Mouse (Mus musculus) urinary bladder, adult 18-20 months (tissue): Measurements from ENCODE around the gene U90926.
"Not testable (repeated sequence)": the region's sequence is repeated elsewhere in the genome, so short reads cannot be mapped to it uniquely, and the experiment has no call there.

Source experiments
- DNase-seq, 2 experiments: peaks; one replicate each; pipeline ENCODE4 v3.0.0; 2022; ENCODE audit warnings: low spot score in 2 of 2, mixed read lengths in 2 of 2

U90926 gene

DNA sequence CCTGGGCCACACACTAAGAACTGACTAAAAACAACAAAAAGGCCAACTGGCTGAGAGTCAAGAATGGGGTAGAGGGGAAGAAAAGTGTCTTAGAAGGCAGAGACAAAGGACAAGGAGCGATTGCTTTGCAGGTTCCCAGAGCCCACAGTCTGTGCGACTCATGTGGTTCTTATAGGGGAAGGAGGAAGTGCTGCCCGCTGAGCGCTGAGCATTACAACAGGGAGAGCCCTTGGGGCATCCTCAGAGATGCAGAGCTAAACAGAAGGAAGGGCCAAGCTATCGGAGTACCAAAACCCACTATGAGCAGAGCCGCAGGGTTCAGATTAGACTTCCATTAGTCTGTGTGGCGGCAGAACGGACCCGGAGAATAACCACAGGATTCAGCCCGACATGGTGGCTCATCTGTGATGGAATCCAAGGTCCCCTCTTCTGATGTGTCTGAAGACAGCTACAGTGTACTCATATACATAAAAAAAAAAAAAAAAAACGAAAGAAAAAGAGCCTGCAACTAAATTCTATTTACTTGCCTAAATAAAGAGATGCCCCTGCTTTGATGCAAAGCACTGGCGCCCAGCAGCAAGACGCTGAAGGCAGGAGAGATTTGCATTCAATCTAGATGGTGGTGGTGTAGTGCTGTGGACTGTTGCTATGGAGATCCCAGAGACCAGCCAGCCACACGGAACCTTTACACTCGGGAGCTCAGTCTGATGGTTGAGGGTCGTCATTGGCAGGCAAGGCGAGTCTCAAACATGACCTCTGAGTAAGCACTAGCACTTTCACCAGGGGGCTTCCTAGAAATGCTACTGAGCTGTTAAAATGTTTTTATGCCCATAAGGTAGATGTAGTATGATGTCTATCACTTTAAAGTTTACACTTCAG lies 3.9 kb upstream of the U90926 start:
- no peak for DNase-seq

DNA sequence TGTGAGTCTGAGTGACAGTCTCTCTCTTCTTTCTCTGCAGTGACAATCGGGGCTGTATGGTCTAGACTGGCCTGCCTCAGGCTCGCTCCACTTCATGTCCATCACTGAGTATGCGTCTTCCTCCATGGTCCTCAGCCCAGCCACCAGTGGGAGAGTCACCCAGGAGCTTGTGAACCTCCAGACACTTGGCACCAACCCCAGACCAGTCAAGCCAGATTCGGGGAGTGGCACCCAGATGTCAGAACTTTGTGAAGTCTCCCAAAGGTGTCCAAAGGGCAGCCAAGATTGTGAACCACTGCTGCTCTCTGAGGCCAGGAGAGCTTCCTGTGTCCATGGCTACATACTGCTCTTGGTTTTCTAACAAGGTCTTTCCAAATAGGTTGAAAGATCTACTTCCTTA lies 3.0 kb downstream of the U90926 start:
- DNase-seq, result no peak

DNA sequence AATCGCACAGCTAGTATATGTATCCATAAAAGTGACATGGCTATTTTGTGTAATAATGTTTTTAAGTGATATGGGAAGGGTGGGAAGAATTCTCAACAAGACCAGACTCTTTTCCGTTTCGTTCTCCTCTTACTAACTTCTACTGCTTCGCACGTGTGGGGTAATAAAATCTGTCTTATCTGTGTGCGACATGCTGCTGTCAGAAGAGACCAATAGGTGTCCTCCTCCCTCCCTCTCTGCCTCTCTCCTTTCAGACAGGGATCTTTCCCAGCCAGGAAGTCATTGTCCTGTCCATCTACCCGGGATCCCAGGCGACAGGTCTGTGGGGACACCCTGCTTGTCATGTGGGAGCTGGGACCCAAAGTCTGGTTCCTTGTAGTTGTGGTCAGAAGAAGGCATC lies 5.0 kb downstream of the U90926 start:
- no peak for DNase-seq

DNA sequence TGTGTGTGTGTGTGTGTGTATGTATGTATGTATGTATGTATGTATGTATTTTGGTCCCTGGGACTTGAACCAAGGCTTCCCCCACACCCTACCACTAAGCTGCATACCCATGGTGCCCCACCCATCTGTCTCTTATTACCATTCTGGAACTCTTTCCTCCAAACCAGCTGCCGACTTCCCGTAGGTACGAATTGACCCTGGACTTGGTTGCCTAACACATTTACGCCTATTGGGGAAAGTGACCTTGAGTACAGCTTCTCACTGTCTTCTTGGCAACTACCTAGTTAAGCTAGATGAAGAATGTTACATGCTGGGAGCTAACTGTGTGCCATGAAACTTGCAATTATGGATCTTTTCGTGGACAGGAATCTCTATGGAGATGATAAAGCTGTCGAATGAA lies 9.1 kb downstream of the U90926 start:
- DNase-seq, result no peak

DNA sequence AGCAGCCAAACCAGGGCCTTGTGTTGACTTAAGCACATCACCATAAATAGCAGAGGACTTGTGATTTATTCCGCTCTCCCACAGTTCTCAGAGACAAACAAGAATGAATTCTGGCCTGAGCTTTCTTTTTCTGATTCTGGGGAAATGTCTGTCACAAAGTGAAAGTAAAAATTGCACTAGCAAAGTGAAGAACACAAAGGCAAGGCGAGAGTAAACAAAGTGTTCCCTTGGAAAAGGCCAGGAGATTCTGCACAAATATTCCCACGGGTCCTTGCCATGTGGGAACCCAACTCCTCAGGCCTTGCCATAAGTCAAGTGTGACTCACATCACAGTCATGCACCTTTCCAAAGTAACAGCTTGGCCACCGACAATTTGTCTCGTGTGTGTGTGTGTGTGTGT lies 9.5 kb downstream of the U90926 start:
- no peak for DNase-seq

DNA sequence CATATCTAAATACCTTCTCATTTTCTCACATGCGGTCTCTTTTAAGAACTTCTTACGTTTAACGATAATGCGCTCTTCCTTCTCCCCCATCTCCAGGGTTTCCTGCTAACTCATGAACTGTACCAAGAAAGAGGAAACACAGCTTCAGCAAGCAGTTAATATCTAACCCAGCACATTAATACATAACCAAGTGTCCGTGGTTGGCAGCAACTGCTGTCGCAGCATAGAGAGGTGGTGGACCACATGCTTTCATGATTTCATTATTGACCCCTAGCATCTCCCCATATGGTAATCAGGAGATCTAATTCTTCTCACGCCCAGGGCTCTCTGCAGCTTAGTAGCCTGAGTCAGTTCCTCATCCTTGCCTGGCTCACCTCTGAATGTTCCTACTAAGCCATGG lies 10.0 kb downstream of the U90926 start:
- DNase-seq, result no peak

DNA sequence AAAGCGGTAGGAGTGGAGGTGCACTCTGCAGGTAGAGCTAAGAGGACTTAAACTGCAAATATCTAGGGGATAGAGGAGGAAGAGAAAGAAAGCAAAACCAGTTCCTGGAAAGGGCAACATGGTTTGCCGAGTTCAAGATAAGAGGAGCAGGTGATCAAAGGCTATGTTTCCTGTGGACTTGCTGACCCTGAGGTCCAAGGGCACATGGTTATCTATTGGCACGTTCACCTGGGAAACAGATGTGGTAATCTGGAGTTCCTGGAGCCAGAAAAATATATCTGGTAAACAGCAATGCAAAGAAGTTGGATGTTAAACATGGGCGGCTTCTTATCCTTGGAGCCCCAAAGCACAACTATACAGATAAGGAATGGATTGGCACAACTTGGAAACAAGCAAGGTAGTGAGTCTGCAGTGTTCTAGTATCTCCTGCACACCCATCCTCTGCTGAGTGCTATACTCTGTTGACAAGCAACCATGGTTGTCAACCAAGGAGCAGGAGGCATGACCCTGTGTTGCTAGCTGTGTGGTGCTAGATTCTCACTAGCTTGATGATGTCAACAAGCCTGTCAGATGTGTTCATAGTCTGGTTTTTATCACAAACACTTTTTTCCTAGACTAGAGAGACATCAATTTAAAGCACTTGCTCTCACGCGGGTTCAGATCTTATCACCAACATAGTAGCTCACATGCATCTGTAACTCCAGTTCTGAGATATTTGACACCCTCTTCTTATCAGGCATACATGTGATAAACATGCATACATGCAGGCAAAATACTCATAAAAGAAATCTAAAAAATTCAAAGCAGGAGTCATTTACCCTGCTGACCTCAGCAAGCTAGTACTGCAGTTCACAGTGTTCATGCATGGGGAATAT lies 10.8 kb downstream of the U90926 start:
- DNase-seq, result no peak

DNA sequence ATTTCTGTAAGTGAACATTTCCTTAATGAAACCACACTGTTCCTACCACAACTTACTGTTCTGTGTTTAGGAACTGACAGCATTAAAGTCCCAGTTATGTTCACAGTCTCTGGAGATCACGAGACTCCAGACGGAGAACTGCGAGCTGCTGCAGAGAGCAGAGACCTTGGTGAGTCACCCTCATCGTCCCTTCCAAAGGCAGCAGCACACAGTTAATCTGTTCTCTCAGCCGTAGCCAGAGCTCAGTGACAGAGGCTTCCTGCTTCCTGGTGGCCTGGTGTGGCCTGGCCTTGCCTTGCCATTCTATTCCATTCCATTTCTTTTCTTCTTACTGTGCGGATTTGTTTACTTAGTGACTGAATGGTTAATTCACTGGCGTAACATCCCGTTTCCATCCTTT lies 16.9 kb downstream of the U90926 start:
- no peak for DNase-seq

DNA sequence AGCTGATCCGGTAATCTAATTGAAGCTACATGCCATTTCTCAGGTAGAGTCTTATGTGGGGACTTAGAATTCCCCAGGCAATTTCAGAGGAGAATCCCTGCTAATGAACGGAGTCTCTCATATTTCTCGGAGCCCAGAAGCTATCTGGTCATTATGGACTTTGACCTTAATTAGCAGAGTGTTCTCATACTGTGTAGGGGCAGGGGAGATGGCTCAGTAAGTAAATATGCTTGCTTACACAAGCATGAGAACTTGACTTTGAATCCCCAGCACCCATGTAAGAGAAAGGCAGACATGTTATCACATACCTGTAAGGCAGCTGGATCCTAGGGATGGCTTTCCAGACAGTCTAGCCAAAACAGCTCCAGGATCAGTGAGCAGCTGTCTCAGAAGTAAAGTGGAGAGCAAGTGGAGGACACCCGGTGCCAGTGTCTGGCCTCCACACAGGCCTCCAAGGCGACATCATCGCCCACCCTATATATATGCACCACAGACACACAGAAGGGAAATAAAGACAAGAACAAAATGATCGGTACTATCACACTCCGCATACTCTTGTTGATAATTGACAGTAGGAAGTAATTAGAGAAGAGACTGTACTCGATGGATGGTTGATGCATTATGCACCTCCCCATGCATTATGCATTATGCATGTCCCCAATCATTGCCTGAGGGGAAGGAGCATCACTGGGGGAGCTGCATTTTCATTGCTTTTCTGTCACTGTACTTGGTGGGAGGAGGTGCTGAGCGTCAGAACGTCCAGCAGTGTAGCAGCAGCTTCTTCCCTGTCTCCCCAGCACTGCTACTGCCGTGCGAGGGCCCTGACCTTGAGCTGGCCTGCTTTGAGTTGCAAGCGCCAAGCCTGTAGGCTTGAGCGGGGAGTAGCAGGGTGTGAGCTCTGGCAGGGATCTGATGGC lies 18.1 kb downstream of the U90926 start:
- DNase-seq, result no peak

DNA sequence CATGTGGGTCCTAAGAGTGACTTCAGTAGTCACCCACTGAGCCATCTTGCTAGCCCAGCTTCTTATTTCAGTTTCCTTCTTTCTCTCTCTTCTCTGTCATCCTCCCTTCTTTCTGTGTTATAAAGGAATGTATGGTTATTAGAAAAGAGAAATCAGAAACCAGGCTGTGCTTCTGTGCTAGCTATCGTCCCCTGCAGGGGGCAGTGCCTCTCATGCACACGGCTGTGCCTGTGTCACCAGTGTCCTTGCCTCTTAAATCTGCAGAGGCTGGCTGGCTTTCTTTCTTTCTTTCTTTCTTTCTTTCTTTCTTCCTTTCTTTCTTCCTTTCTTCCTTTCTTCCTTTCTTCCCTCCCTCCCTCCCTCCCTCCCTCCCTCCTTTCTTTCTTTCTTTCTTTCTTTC lies 19.5 kb downstream of the U90926 start:
- not testable (repeated sequence) for DNase-seq

DNA sequence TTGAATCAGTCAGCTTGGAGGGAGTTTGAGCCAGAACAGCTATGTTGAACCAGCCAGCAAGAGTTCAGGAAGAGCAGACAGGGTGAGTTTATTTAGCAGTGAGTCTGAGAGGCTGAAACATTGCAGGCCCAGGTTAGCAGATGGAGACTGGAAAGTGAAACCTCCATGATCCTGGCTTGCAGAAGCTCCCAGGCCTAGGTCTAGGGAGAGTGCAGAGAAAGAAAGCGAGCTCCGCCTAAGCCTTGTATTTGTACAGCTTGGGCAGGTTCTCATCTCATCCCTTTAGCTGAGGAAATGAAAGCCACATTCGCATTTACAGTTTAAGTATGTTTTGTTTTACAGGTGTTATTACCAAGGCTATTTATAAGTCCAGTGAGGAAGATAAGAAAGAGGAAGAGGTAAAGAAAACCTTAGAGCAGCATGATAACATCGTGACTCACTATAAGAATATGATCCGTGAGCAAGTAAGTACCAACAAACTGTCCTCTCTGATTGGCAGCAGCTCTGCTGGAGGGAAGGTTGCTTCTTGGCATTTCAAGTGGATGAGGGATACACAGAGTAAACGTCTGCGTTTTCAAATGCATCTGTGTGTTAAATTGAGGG lies 26.2 kb downstream of the U90926 start:
- no peak for DNase-seq

DNA sequence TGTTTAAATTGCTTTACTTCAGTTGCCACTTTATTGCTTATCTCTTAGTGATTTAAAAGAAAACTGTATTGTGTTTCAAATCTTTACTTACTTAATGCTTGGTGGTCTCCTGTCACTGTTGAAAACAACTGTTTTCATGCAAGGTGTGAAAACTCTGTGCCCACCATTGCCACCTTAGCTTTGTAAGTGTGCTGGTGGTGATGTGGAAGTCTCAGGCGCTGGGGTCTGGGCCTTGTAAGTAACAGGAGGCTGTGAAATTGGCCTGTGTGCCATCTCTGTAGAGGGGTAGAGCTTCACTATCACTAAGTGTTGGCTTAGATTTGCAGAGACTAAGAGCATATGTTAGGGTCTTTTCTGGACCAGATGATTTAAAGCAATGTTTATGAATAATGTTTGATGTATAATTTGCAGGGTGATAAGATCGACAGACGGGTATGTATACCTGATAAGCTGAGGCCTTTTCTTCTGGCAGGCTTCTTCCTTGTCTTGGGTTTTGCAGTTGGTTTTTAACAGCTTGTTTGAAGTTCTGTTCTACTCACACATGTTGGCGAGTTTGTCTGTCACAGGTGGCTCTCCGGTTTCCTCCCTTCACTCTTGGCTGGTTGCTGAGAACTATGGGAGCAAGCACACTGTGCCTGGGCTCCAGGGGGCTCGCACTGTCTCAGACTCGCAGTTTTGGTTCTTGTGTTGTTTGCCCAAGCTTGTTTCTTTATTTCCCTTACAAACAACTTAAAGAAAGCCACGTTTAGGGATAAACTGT lies 32.0 kb downstream of the U90926 start:
- no peak for DNase-seq

DNA sequence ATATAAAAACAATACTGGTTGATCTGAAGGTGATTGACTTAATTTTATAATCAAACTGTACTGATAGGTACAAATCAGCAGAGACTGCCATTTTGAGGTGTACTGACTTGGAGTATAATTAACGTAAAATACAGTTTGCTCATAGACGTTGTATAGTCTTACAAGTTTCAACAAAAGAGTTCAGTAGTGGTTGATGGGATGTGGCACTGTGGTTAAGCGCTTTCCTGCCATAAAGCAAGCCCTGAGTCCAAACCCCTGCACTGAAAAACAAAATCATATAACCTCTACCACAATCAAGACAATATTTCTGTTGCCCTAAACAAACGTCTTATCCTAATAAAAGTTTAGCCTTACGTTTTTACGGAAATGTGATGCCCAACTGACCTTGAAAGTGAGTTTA lies 49.2 kb downstream of the U90926 start:
- no peak for DNase-seq
